Mouse (Mus musculus) thymus, adult 2 months (tissue): Measurements from ENCODE around the gene Pih1d3. TPM values are rescaled to one million over a fixed set of nuclear protein-coding genes. Genes with fewer than 3 reads are reported as not detected.
A peak's percentile ranks its signal among the peaks of the same experiment; 100 is the strongest.

Experiments
- DNase-seq: peaks from one replicate; pipeline ENCODE4 v3.0.0; 2021
- H3K27ac ChIP-seq: fragments of 200-500 bp; 2 replicates; pipeline ENCODE4 v1.5.1; 2012; ENCODE audit warnings: low read length, control low read depth; ENCODE audit not compliant: control insufficient read depth, insufficient read depth
- H3K27me3 ChIP-seq: fragments of 200-500 bp; 2 replicates; pipeline ENCODE4 v1.6.1; 2012; ENCODE audit warnings: mild to moderate bottlenecking, low read length, moderate library complexity, mixed read lengths; ENCODE audit not compliant: control insufficient read depth, insufficient read depth
- H3K36me3 ChIP-seq: fragments of 200-500 bp; 2 replicates; pipeline ENCODE4 v1.6.1; 2012; ENCODE audit warnings: mild to moderate bottlenecking, low read length, moderate library complexity; ENCODE audit not compliant: control insufficient read depth, insufficient read depth
- H3K4me1 ChIP-seq: fragments of 200-500 bp; replicated peaks from 2 replicates; pipeline ENCODE4 v1.6.1; 2012; ENCODE audit warnings: low read length; ENCODE audit not compliant: control insufficient read depth, insufficient read depth
- H3K4me3 ChIP-seq: fragments of 200-500 bp; 2 replicates; pipeline ENCODE4 v1.5.1; 2012; ENCODE audit warnings: mild to moderate bottlenecking, low read length, control low read depth, moderate library complexity; ENCODE audit not compliant: control insufficient read depth, insufficient read depth
- CTCF ChIP-seq: fragments of 200-500 bp; IDR thresholded peaks from 2 replicates; pipeline ENCODE4 v1.5.1; 2012; ENCODE audit warnings: mild to moderate bottlenecking, control low read depth, low read length, moderate library complexity, borderline replicate concordance; ENCODE audit not compliant: control insufficient read depth, poor library complexity, insufficient read depth; ENCODE audit errors: extremely low read depth
- POLR2A ChIP-seq: fragments of 200-500 bp; IDR thresholded peaks from 2 replicates; pipeline ENCODE4 v1.6.1; 2012; ENCODE audit warnings: mild to moderate bottlenecking, low read length, control low read depth, moderate library complexity; ENCODE audit not compliant: control insufficient read depth, poor library complexity, insufficient read depth; ENCODE audit errors: extremely low read depth
- WGBS: fragments of 180-500 bp; shearing (Covaris S2); methylation state at CpG from one replicate; pipeline ENCODE4 v1.1.7; 2018; 5-methylcytosine and 5-hydroxymethylcytosine counted together
- polyA plus RNA-seq: library from polyadenylated mRNA; depleted of rRNA; stranded (reverse); fragments of >200 nt; gene quantifications from 2 replicates; pipeline ENCODE4 v1.2.3, GENCODE M21; 2012

Pih1d3 gene
- polyA plus RNA-seq, 1 experiment: not detected

DNA sequence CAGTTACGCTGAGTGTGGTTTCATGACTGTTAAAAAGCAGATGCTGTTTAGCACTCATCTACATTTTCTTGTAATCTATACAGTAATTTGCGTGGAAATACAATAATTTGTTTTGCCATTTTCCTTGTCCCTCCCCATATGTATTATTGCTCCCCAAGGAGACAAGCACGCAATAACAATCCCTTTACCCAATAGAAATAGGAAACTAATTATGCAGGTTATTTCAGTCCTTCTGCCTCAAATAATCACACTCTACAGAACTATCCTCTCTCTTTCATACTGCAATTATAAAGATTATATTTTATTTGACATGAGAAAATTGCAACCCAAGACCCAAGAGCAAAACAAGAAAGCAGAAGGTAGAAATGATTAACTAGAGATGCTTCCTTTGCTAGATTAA, 25.7 kb upstream of the Pih1d3 start:
- TF ChIP-seq POLR2A (no peak), CTCF (no peak)
- WGBS: 97% methylated on average over 3 of the region's 3 CpGs
- Histone ChIP-seq H3K27me3 (no peaks in the 10 kb centered on the region), H3K27ac (no peak overlapping the region), H3K4me3 (no peak overlapping the region), H3K4me1 (no peaks in the 10 kb centered on the region), H3K36me3 (no peaks in the 10 kb centered on the region)
- DNase-seq: no peak

DNA sequence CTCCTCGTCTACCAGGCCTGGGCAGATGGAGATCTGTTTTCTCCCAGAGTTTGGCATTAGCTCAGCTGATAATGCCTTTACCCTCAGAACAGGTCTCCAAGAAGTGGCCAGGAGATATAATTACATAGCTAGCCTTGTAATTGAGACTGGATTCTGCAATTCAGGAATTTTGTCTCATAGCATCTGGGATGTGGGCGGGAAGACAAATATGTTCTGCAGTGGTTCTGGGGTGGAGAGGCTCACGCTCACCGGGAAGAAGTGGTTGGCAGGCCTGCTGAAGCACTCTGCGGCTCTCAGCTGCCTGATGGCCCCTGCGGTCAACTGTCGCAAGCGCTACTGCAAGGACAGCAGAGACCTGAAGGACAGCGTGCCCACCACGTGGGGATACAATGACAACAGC, 18.9 kb upstream of the Pih1d3 start:
- no peaks in the 10 kb centered on the region for H3K36me3 ChIP-seq
- no peak for TF ChIP-seq POLR2A
- no peak for TF ChIP-seq CTCF
- no peaks in the 10 kb centered on the region for H3K27me3 ChIP-seq
- no peaks in the 10 kb centered on the region for H3K4me1 ChIP-seq
- H3K27ac ChIP-seq: no peak overlapping the region
- no peak overlapping the region for H3K4me3 ChIP-seq
- DNase-seq: no peak
- WGBS: 93% methylated on average over 10 of the region's 10 CpGs

DNA sequence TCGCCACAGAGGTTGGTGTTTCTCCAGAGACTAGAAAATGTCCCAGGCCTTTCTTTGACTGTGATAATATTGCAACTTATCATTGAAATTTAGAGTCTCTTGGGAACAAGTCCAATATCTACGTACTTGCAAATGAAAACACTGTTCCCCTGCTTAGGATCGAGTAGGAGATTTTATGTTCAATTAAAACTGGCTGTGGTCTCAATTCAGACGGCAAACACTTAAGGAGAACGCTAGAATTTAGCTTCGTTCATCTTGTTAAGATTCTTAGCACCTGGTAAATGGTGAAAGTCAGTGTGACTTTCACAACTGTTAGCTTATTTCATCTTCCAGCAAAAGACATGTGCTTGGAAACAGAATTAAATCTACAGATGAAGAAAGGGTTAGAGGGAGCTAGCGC, 17.3 kb upstream of the Pih1d3 start:
- no peak for TF ChIP-seq POLR2A
- no peak for TF ChIP-seq CTCF
- Histone ChIP-seq H3K4me3 (no peak overlapping the region), H3K27ac (no peak overlapping the region), H3K36me3 (no peaks in the 10 kb centered on the region), H3K27me3 (no peaks in the 10 kb centered on the region), H3K4me1 (no peaks in the 10 kb centered on the region)
- DNase-seq: no peak
- WGBS: 91% methylated on average over 7 of the region's 7 CpGs

DNA sequence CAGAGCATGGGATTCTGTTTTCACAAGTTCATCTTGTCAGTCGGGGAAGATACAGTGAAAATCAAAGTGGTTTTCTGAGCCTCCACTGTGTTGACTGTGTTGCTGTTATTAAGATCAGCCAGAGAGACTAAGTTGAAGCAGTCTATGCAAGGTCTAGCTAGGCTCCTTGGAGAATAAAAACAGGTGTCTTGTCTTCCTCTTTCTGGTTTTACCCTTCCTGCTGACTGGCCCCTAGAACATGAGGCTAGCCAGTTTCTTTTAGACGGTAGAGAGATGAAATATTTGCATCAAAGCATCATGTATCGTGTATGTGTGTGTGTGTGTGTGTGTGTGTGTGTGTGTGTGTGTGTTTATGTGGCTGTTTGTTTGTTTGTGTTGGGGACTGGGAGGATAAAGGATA, 16.9 kb upstream of the Pih1d3 start:
- whole genome bisulfite sequencing: 49% methylated on average over 3 of the region's 3 CpGs
- no peak overlapping the region for H3K4me3 ChIP-seq

DNA sequence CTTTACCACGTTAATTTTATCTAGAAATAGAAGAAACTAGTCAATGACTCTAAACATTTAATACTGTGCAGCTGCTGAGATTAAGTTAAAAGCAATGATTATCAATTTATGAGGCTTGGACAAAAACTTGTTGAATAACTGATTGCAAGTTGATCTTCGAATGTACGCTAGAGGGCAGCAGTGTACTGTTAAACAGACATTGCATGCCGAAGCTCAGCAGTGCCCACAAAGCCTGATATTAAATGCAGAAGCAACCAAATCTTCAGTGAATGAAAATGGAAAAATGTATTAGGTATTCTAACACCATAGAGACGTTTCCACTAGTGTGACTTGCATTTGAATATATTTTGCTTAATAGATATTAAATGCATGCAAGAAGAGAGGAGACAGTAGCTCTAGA, 12.5 kb upstream of the Pih1d3 start:
- WGBS: 2% methylated on average over 5 of the region's 5 CpGs

More for the DNA sequence above, 16.9 kb upstream of the Pih1d3 start:
- Histone ChIP-seq H3K36me3 (no peaks in the 10 kb centered on the region), H3K27ac (no peak overlapping the region), H3K27me3 (no peaks in the 10 kb centered on the region), H3K4me1 (no peaks in the 10 kb centered on the region)
- no peak for DNase-seq
- TF ChIP-seq POLR2A (no peak), CTCF (no peak)

DNA sequence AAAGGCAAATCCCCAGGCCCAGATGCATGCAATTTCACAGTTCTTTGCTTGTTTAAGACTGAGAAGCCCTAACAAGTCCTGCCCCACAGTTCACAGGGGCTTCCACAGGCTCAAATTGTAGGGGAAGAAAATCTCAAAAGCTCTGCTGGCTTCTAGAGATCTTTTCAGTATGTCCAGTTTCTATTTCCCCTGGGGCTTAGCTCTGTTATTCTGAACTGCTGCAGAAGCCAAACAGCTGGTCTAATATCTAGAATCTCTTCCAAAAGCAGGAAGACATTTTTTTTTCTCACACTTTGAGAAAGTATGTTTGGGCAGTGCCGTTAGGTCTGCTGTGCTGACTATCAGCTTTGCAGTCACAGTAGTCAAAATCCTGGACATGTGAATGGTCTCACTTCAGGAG, 7.8 kb upstream of the Pih1d3 start:
- Histone ChIP-seq H3K27ac (no peak overlapping the region), H3K27me3 (no peaks in the 10 kb centered on the region), H3K36me3 (no peaks in the 10 kb centered on the region), H3K4me3 (no peak overlapping the region), H3K4me1 (no peaks in the 10 kb centered on the region)
- TF ChIP-seq CTCF: no peak
- no peak for TF ChIP-seq POLR2A
- no peak for DNase-seq
- WGBS: 83% methylated on average over 1 of the region's 1 CpGs

More for the DNA sequence above, 12.5 kb upstream of the Pih1d3 start:
- Histone ChIP-seq H3K4me1 (no peaks in the 10 kb centered on the region), H3K4me3 (no peak overlapping the region), H3K27ac (no peak overlapping the region), H3K27me3 (no peaks in the 10 kb centered on the region), H3K36me3 (no peaks in the 10 kb centered on the region)
- TF ChIP-seq CTCF (no peak), POLR2A (no peak)
- peak; percentile 23 for DNase-seq

DNA sequence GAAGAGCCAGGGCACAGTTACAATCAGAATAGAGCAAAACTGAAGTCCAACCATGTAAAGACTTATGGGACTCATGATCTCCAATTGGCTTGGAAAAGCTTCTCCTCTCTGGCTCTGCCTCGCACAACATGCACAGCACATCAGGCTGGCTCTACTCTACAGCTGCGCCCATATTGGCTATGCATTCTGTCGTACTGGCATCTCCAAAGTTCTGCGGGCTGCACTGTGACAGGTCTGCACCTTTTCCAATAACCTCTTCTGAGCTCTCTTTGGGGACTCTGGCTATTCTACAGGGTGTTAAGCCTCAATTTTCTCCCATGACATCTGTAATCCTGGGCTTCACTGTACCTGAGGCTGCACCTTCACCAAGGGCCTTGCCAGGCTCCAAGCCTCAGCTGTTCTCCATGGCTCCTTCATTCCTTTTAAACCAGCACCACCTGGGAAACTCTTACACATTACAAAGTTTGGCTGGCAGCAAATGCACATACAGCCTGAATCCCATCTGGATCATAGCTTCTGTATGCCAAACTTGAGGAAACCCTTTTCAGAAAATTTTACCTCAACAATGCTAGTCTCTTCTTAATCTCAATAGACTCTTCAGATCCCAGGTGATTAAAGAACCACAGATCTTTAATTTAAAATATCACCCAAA, 1.9 kb upstream of the Pih1d3 start:
- no peaks in the 10 kb centered on the region for H3K27me3 ChIP-seq
- no peak for DNase-seq
- TF ChIP-seq POLR2A: no peak
- TF ChIP-seq CTCF: no peak
- H3K36me3 ChIP-seq: no peaks in the 10 kb centered on the region
- H3K27ac ChIP-seq: no peak overlapping the region
- H3K4me3 ChIP-seq: no peak overlapping the region
- no peaks in the 10 kb centered on the region for H3K4me1 ChIP-seq
- 96% methylated on average over 4 of the region's 4 CpGs for WGBS
